Mouse (Mus musculus) embryonic facial prominence, embryonic 13.5 days (tissue): ENCODE results near the gene Hnrnpab. TPM values are rescaled to one million over a fixed set of nuclear protein-coding genes. Genes with fewer than 3 reads are reported as not detected.
A peak's percentile ranks its signal among the peaks of the same experiment; 100 is the strongest.

Experiments
- ATAC-seq: fragments of 200-750 bp; cut with Nextera tagmentation; 2 replicates; pipeline ENCODE4 v1.8.0; 2017; ENCODE audit warnings: low read depth; ENCODE audit not compliant: insufficient number of reproducible peaks, insufficient read depth, low FRiP score, low TSS enrichment
- H3K27ac ChIP-seq: fragments of 300-500 bp; sonication (generic); 2 replicates; pipeline ENCODE4 v1.5.1; 2015; ENCODE audit warnings: moderate library complexity, mild to moderate bottlenecking, inconsistent platforms
- H3K27me3 ChIP-seq: fragments of 300-500 bp; sonication (generic); 2 replicates; pipeline ENCODE4 v1.6.1; 2015; ENCODE audit warnings: mild to moderate bottlenecking, inconsistent platforms
- H3K36me3 ChIP-seq: fragments of 300-500 bp; sonication (generic); 2 replicates; pipeline ENCODE4 v1.6.1; 2015; ENCODE audit warnings: mild to moderate bottlenecking, inconsistent platforms
- H3K4me1 ChIP-seq: fragments of 300-500 bp; sonication (generic); 2 replicates; pipeline ENCODE4 v1.6.1; 2015; ENCODE audit warnings: inconsistent platforms
- H3K4me2 ChIP-seq: fragments of 300-500 bp; sonication (generic); 2 replicates; pipeline ENCODE4 v1.6.1; 2015; ENCODE audit warnings: moderate library complexity, mild to moderate bottlenecking, inconsistent platforms
- H3K4me3 ChIP-seq: fragments of 300-500 bp; sonication (generic); 2 replicates; pipeline ENCODE4 v1.5.1; 2015; ENCODE audit warnings: mild to moderate bottlenecking, inconsistent platforms
- H3K9ac ChIP-seq: fragments of 300-500 bp; sonication (generic); 2 replicates; pipeline ENCODE4 v1.6.1; 2015; ENCODE audit warnings: mild to moderate bottlenecking, inconsistent platforms
- H3K9me3 ChIP-seq: fragments of 300-500 bp; sonication (generic); 2 replicates; pipeline ENCODE4 v1.6.1; 2016; ENCODE audit warnings: inconsistent platforms
- WGBS: fragments of 180-500 bp; shearing (Covaris S2); methylation state at CpG from one replicate; pipeline ENCODE4 v1.1.7; 2015; ENCODE audit warnings: mixed read lengths; 5-methylcytosine and 5-hydroxymethylcytosine counted together
- polyA plus RNA-seq: library from polyadenylated mRNA; unstranded; fragments of >200 nt; fragmentation: Nextera tagmentation; extraction: Ambion mirVana; gene quantifications from 2 replicates; pipeline ENCODE4 v1.2.1, GENCODE M21; 2015

Gene Hnrnpab
- 458 and 524 TPM in 2 replicates for polyA plus RNA-seq

GRCm38 (mm10) chr11:51606447-51607095, at the start of gene Hnrnpab:
Gene Hnrnpab (minus strand): TSS chr11:51606847.
- peak; percentile 91 for ATAC-seq
- under 1% methylated on average over 90 of the region's 91 CpGs for WGBS
- no peaks in the 10 kb centered on the region for H3K27me3 ChIP-seq
- peak within 1 kb of the TSS; percentile 100 for H3K9ac ChIP-seq
- no peaks in the 10 kb centered on the region for H3K9me3 ChIP-seq
- H3K4me1 ChIP-seq: peaks cover 39% of the 10 kb centered on the region
- peak within 1 kb of the TSS; percentile 97 for H3K4me3 ChIP-seq
- peak within 1 kb of the TSS; percentile 88 for H3K4me2 ChIP-seq
- peaks cover 38% of the 10 kb centered on the region for H3K36me3 ChIP-seq
- peak within 1 kb of the TSS; percentile 94 for H3K27ac ChIP-seq

- H3K9me3 ChIP-seq: no peaks in the 10 kb centered on the region
- 87% methylated on average over 3 of the region's 3 CpGs for WGBS
- no peak overlapping the region for H3K9ac ChIP-seq
- H3K27ac ChIP-seq: no peak overlapping the region
- peaks cover 5% of the 10 kb centered on the region for H3K27me3 ChIP-seq
- no peaks in the 10 kb centered on the region for H3K36me3 ChIP-seq
- H3K4me1 ChIP-seq: peaks cover 44% of the 10 kb centered on the region
- no peak for ATAC-seq
- H3K4me3 ChIP-seq: no peak overlapping the region
- no peak overlapping the region for H3K4me2 ChIP-seq
These were observed 48.2 kb upstream of the Hnrnpab start for GRCm38 (mm10) chr11:51654891-51655290.

GRCm38 (mm10) chr11:51653736-51654135, 47.1 kb upstream of the Hnrnpab start:
- WGBS: 86% methylated on average over 6 of the region's 6 CpGs

DNA sequence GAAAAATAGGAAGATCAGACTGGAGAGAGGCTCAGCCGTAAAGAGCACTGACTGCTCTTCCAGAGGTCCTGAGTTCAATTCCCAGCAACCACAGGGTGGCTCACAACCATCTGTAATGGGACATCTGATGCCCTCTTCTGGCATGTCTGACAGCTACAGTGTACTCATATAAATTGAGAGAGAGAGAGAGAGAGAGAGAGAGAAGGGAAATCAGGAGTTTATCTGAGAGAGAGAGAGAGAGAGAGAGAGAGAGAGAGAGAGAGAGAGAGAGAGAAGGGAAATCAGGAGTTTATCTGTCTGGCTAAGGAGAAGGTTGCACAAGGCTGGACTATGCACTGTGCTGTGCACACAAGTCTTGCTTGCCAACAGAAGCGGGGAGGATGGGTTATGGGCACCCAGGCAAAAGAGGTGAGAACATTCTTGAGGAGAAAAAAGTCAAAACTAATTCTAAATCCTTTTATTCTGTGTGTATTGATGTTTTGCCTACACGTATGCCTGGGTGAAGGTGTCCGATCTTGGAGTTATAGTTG, 46.3 kb upstream of the Hnrnpab start:
- Histone ChIP-seq H3K9me3 (no peaks in the 10 kb centered on the region), H3K27ac (no peak overlapping the region), H3K27me3 (peaks cover 15% of the 10 kb centered on the region), H3K36me3 (no peaks in the 10 kb centered on the region), H3K9ac (no peak overlapping the region), H3K4me3 (no peak overlapping the region), H3K4me1 (peaks cover 45% of the 10 kb centered on the region), H3K4me2 (no peak overlapping the region)
- 85% methylated on average over 4 of the region's 4 CpGs for WGBS
- no peak for ATAC-seq

More at GRCm38 (mm10) chr11:51653736-51654135, 47.1 kb upstream of the Hnrnpab start:
- no peak overlapping the region for H3K4me3 ChIP-seq
- H3K4me1 ChIP-seq: peaks cover 48% of the 10 kb centered on the region
- H3K4me2 ChIP-seq: no peak overlapping the region
- H3K27ac ChIP-seq: no peak overlapping the region
- H3K9ac ChIP-seq: 0 out of 2 replicates have a peak overlapping the region, but pooled peaks have one; percentile 21
- ATAC-seq: no peak
- peaks cover 15% of the 10 kb centered on the region for H3K27me3 ChIP-seq
- H3K36me3 ChIP-seq: no peaks in the 10 kb centered on the region
- H3K9me3 ChIP-seq: no peaks in the 10 kb centered on the region

- Histone ChIP-seq H3K27me3 (peaks cover 15% of the 10 kb centered on the region), H3K4me1 (peaks cover 42% of the 10 kb centered on the region), H3K9me3 (no peaks in the 10 kb centered on the region), H3K4me2 (peak within 1 kb of the TSS; percentile 97), H3K27ac (peak within 1 kb of the TSS; percentile 66), H3K36me3 (0 out of 2 replicates have a peak, but pooled peaks cover under 1% of the 10 kb centered on the region), H3K4me3 (peak within 1 kb of the TSS; percentile 67), H3K9ac (peak within 1 kb of the TSS; percentile 81)
- ATAC-seq: peak; percentile 40
- WGBS: 2% methylated on average over 65 of the region's 70 CpGs
These were observed 44.3 kb upstream of the Hnrnpab start, which contains the start of the genes N4bp3 and D930048N14Rik for GRCm38 (mm10) chr11:51650691-51651515. Gene N4bp3 (minus strand): TSS chr11:51650842. Gene D930048N14Rik (plus strand): TSS chr11:51650954.

DNA sequence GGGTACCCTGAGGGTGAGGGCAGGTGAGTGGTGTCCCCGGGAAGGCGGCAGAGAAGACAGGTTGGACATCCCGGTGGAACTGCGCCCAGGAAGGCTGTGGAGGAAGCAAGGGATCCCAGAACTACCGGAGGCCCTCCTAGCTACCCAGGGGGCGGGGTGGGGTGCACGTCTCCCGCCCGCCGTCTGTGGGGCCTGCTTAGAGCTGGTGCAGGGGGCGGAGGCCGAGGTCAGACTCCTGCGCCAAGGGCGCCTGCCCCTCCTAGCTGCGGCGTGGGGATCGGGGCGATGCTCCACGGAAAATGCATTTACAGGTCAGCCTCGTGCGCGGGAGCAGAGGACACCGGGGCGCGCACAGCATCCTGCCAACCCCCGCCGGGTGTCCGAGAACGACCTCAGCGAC, 43.6 kb upstream of the Hnrnpab start:
- ATAC-seq: no peak
- Histone ChIP-seq H3K4me1 (peaks cover 40% of the 10 kb centered on the region), H3K27me3 (peaks cover 15% of the 10 kb centered on the region), H3K4me2 (peak overlapping the region; percentile 97), H3K9ac (peak overlapping the region; percentile 81), H3K27ac (peak overlapping the region; percentile 66), H3K9me3 (no peaks in the 10 kb centered on the region), H3K36me3 (peaks cover 7% of the 10 kb centered on the region), H3K4me3 (peak overlapping the region; percentile 67)
- under 1% methylated on average over 30 of the region's 30 CpGs for WGBS

- Histone ChIP-seq H3K9ac (peak overlapping the region; percentile 81), H3K27me3 (peaks cover 15% of the 10 kb centered on the region), H3K36me3 (peaks cover 11% of the 10 kb centered on the region), H3K27ac (peak overlapping the region; percentile 28; the same call in 1 of the 2 replicates), H3K4me1 (peaks cover 36% of the 10 kb centered on the region), H3K9me3 (no peaks in the 10 kb centered on the region), H3K4me3 (peak overlapping the region; percentile 67), H3K4me2 (peak overlapping the region; percentile 97)
- WGBS: 5% methylated on average over 7 of the region's 7 CpGs
- no peak for ATAC-seq
These were observed 43.2 kb upstream of the Hnrnpab start for GRCm38 (mm10) chr11:51649889-51650199.

DNA sequence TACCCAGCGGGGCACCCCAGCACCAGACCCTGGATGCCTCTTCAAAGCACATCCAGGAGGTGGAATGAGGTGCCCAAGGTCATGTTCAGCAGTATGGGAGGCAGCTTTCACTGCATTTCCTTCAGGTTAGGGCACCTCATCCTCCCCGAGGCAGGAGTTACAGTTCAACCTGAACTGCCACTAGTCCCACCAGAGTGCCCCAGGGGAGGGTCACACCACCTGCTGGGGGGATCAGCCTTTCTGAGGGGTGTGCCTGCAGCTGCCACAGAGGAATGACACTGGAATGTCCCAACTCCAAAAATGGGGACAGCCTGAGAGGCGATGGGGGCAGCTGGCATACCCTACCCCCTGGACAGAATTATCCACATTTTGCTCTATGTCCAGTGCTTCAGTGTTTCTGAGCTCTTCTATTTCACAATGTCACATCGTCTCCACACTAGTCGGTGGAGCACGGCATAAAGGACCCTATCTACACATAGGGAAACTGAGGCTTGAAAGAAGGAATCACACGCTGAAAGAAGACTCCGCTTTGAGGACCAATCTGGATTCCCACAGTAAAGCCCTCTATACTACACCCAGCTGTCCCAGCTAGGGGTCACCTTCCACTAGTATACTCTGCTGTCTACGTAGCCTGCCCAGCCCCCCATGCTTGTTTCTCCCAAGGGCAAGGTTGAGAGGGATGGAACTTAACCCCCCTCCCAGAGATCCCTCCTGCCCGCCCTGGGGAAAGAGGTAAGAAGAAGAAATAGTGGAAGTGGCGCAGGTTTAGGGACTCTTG, 42.7 kb upstream of the Hnrnpab start:
- H3K4me2 ChIP-seq: peak overlapping the region; percentile 97
- H3K9ac ChIP-seq: peak overlapping the region; percentile 81
- no peaks in the 10 kb centered on the region for H3K9me3 ChIP-seq
- H3K27me3 ChIP-seq: peaks cover 15% of the 10 kb centered on the region
- no peak for ATAC-seq
- H3K4me1 ChIP-seq: peaks cover 31% of the 10 kb centered on the region
- WGBS: 28% methylated on average over 11 of the region's 11 CpGs
- H3K27ac ChIP-seq: peak overlapping the region; percentile 28; the same call in 1 of the 2 replicates
- peaks cover 16% of the 10 kb centered on the region for H3K36me3 ChIP-seq
- peak overlapping the region; percentile 67 for H3K4me3 ChIP-seq

DNA sequence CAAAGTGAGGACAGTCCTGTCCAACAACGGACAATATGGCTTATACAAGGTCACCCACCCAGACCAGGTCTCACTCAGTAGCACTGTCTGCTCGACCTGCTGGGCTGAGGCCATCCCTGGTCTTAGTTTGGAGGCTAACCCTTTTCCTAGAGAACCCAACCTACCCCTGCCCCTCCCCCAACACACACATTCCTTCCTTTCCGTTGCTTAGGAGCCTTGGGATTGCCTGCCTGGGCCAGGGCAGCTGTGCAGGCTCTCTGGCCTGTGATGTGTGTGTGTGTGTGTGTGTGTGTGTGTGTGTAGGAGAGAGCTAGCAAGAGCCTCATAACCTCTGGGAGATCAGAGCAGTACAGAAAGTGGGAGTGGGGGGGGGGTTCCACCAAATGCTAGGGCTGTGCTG, 41.9 kb upstream of the Hnrnpab start:
- Histone ChIP-seq H3K27me3 (peaks cover 15% of the 10 kb centered on the region), H3K4me3 (no peak overlapping the region), H3K36me3 (peaks cover 23% of the 10 kb centered on the region), H3K4me2 (peak overlapping the region; percentile 97), H3K9ac (peak overlapping the region; percentile 81; the same call in 1 of the 2 replicates), H3K9me3 (no peaks in the 10 kb centered on the region), H3K27ac (0 out of 2 replicates have a peak overlapping the region, but pooled peaks have one; percentile 28), H3K4me1 (peaks cover 34% of the 10 kb centered on the region)
- WGBS: 12% methylated on average over 3 of the region's 3 CpGs
- ATAC-seq: no peak

GRCm38 (mm10) chr11:51646751-51647667, 40.4 kb upstream of the Hnrnpab start:
- Histone ChIP-seq H3K4me2 (no peak overlapping the region), H3K4me1 (peaks cover 39% of the 10 kb centered on the region)
- ATAC-seq: no peak

More at GRCm38 (mm10) chr11:51646751-51647667, 40.4 kb upstream of the Hnrnpab start:
- no peaks in the 10 kb centered on the region for H3K9me3 ChIP-seq
- peaks cover 34% of the 10 kb centered on the region for H3K36me3 ChIP-seq
- WGBS: 61% methylated on average over 15 of the region's 15 CpGs
- peak overlapping the region; percentile 51 for H3K27ac ChIP-seq
- peaks cover 15% of the 10 kb centered on the region for H3K27me3 ChIP-seq
- no peak overlapping the region for H3K4me3 ChIP-seq
- H3K9ac ChIP-seq: no peak overlapping the region
